Mouse (Mus musculus) MEL-GATA-1-ER (cell line): ENCODE results near the gene Chst12.

Experiments
- DNase-seq: peaks from one replicate; pipeline ENCODE4 v3.0.0-alpha.2; 2012; ENCODE audit warnings: low read depth; ENCODE audit errors: extremely low read depth

The Chst12 gene

DNA sequence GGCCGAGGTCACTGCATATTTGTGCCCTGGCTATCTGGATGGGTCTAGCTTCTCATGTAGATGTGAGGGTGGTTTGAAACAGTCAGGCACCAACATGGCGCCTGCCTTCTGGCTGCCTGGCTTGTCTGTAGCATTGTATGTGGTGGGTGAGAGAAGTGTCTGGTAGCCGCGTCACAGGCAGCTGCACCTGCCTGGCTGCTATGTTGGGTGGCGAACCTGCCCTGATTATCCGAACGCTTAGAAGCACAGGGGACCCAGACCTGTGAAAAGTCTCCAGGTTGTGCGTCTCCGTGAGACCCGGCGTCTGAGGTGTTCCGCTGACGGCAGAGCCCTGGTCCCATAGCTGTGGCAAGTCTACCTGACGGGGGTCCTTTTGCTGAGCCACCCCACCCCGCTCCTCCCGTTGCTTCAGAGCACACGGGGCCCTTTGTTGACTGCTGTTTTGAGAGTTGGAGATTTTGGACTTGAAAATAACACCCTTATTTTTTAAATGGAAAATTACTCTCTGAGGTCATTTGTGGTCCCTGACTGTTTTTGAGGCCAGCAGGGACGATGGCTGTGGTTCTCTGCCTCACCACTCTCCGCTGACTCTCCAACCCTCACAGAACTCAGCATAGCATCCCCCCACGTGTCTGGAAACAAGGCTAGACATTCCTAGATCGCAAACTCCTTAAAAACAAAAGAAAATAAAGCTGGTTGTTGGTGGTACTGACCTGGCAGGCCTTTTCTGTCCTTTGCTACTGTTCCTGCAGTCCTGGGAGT is 12.0 kb downstream of the Chst12 start:
- no peak for DNase-seq

DNA sequence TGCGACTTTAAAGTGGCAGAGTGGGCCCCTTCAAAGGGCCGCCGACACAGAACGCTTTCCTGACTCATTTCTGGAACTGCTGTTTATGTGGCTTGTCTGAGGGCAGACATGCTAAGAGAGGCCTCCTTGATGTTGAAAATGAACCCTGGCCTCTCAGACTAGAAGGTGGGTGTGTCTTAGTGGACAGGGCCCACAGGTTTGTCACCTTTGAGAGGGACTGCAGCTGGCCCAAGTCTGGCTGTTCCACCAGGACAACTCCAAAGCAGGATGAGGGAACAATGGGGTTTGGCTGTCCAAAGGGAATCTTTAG is 12.5 kb downstream of the Chst12 start:
- no peak for DNase-seq

- no peak for DNase-seq
Observed at GRCm38 (mm10) chr5:140521196-140521595, 15.8 kb downstream of the Chst12 start.

GRCm38 (mm10) chr5:140526754-140527153 is 21.4 kb downstream of the Chst12 start:
- no peak for DNase-seq

DNA sequence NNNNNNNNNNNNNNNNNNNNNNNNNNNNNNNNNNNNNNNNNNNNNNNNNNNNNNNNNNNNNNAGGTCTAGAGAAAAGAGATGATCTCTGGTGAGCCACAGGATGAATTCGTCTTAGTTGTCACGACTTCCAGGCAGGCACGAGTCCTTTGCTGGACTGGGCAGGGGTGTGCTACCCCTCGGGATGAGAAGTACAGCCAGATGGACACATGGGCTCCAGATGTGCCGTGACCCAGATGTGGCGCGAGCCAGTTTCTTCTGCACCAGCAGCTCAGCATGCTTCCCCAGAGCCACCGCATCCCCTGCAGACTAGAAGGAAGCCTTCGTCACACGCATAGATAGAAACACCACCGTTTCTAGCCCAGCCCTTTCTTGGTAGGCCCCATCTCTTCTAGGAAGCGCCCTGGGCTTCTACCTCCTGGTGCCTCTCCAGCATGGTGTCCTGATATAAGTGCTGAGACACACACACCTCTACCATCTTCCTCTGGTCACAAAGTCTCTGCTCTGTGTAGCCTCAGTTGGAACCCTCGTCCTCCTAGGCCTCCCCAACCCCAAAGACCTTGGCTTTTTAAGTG is 32.8 kb downstream of the Chst12 start:
- no peak for DNase-seq

- DNase-seq = peak; percentile 63
Observed at GRCm38 (mm10) chr5:140540106-140540505, 34.8 kb downstream of the Chst12 start.

GRCm38 (mm10) chr5:140542811-140543575 is 37.6 kb downstream of the Chst12 start:
- no peak for DNase-seq

- DNase-seq = no peak
Observed at GRCm38 (mm10) chr5:140545651-140546050, 40.3 kb downstream of the Chst12 start.

- no peak for DNase-seq
Observed at GRCm38 (mm10) chr5:140546332-140546731, 41.0 kb downstream of the Chst12 start.

DNA sequence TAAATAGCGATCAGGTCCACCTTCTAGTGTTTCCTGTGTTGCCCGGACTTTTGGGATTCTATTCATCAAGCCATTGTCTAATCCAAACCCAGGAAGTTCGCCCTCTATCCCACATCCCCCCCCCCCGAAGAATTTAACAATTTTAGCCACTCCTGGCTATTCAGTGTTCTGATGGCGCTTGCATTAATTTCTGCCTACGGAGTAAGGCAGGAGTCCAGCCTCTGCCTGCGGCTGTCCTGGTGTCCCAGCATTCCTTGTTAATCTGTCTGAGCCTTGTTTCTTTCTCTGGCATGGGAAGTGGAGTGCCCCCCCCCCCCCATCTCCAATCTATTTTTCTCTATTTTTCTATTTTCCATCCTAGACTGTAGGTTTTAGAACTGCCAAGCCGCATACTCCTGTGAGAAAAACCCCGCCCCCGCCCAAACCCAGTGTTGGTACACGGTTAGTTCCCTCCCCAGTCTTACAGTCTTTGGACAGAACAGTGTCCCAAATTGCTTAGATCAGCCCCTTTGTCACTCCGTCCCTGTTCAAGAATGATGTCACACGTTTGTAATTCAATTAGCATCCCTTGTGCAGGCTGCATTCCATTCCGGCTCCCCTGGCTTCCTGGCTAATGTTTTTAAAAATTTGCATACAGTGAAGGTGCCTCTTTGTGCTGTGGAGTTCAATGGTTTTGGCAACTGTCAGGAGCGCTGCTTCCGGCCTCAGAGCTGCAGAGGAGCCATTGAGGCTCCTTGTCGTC is 44.1 kb downstream of the Chst12 start:
- DNase-seq = no peak

- no peak for DNase-seq
Observed at GRCm38 (mm10) chr5:140553719-140554118, 48.4 kb downstream of the Chst12 start.

- no peak for DNase-seq
Observed at GRCm38 (mm10) chr5:140556859-140557258, 51.5 kb downstream of the Chst12 start.

DNA sequence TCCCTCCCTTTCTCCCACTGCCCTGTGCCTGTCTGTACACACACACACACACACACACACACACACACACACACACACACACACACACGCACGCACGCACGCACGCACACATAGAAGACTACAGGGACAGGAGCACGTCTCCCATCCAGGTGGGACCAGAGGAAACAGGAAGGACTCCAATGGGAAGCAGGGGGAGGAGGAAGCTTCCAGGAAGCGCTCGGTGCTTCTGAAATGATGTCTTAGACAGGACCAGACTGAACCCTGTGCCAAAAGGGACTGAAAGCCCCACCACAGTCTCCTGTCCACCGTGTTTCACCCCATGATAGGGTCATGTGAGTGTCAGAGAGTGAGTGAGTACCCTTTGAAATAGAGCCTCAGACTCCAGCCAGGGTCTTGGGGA is 57.3 kb downstream of the Chst12 start:
- no peak for DNase-seq

GRCm38 (mm10) chr5:140564896-140565295 is 59.5 kb downstream of the Chst12 start, which contains the start of gene Grifin:
TSS of gene Grifin (minus strand) at chr5:140565071.
- no peak for DNase-seq

DNA sequence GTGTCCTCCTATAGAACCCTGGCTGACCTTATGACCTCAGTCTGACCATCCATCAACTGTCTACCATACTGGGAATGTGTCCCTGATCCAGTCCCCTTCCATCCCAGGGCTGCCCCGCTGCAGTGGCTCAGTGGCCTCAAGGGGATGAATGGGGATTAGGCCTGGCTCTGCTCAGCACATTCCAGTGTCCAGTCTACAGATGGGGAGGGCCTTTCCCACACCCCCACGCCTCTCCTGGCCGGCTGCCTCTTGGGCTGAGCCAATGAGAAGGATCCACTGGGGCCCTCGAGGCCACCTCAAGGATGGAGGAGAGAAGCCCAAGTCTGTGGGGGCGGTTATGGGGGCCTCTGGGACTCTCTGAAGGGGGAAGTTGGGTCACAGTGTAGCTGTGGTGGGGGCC is 60.1 kb downstream of the Chst12 start:
- DNase-seq = no peak

DNA sequence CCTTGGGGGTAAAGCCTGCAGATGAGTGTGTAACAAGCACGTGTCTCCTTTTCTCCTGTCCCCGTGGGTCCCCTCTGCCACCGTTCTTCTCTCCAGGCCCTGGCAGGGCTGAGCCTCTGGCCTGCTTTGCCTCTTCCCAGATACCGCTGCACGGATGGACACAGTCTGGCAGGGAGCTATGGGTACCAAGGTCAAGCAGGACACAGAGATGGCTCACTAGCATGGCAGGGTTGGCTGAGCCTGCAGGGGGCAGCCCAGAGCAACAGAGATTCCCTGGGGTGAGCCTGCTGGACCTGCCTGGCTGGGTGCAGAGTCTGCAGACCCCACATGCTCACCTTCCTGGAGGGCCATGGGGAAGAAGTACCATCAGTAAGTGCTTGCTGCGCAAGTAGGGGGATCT is 60.5 kb downstream of the Chst12 start:
- no peak for DNase-seq

GRCm38 (mm10) chr5:140566271-140566670 is 60.9 kb downstream of the Chst12 start:
- DNase-seq = no peak

GRCm38 (mm10) chr5:140567321-140567720 is 62.0 kb downstream of the Chst12 start:
- peak; percentile 46 for DNase-seq

DNA sequence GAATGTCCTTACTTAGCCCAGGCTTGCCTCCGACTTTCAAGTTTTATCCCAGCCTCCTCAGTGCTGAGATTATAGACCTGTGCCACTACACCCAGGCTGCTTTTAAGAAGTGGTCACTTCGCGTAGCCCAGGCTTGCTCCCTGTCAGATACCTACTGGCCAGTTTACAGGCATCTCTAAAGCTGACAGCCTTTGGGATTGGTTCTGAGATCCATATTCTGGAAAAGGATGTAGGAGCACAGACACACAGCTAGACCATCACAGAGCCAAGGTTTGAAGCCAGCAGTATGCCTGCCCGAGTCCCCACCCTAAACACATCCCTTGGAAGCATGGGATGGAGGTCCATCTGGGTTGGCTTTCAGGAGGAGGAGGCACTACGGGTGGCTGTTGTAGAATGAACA is 62.4 kb downstream of the Chst12 start:
- no peak for DNase-seq

GRCm38 (mm10) chr5:140568321-140568970 is 63.1 kb downstream of the Chst12 start:
- peak; percentile 41 for DNase-seq

DNA sequence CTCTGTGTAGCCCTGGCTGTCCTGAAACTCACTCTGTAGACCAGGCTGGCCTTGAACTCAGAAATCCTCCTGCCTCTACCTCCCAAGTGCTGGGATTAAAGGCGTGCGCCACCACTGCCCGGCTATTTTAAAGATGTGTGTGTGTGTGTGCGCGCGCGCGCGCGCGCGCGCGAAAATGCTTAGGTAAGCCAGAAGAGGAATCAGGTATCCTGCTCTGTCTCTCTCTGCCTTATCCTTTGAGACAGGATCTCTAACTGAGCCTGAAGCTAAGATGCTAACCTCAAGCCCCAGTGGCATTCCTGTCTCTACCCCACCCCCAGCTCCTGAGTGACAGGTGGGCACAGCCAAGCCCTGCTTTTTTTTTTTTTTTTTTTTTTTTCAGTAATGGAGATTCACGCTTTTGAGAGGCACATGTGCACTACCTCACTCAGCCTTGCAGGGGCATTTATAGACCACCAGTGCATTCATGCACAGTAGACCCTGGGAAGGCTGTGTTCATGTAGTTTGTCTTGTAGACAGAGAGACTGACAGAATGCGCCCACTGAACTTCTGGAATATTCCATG is 63.8 kb downstream of the Chst12 start:
- no peak for DNase-seq
